Mouse (Mus musculus) lung, postnatal 0 days (tissue): Measurements from ENCODE around the gene Adamts17. TPM values are rescaled to one million over a fixed set of nuclear protein-coding genes. Genes with fewer than 3 reads are reported as not detected.
A peak's percentile ranks its signal among the peaks of the same experiment; 100 is the strongest.

Experiments used
- ATAC-seq: fragments of 200-750 bp; cut with Nextera tagmentation; 2 replicates; pipeline ENCODE4 v1.8.0; 2017; ENCODE audit warnings: moderate library complexity
- DNase-seq: peaks from one replicate; pipeline ENCODE4 v3.0.0-alpha.2; 2016; ENCODE audit warnings: low spot score
- H3K27ac ChIP-seq: fragments of 300-500 bp; sonication (generic); 2 replicates; pipeline ENCODE4 v1.5.1; 2014; ENCODE audit warnings: antibody characterized with exemption, mild to moderate bottlenecking, low read length, mixed read lengths
- H3K27me3 ChIP-seq: fragments of 300-500 bp; sonication (generic); replicated peaks from 2 replicates; pipeline ENCODE4 v1.6.1; 2014; ENCODE audit warnings: low read length, mixed read lengths; ENCODE audit not compliant: insufficient read depth
- H3K36me3 ChIP-seq: fragments of 300-500 bp; sonication (generic); 2 replicates; pipeline ENCODE4 v1.6.1; 2014; ENCODE audit warnings: low read length, mixed read lengths; ENCODE audit not compliant: insufficient read depth
- H3K4me1 ChIP-seq: fragments of 300-500 bp; sonication (generic); 2 replicates; pipeline ENCODE4 v1.6.1; 2014; ENCODE audit warnings: antibody characterized with exemption, low read depth, low read length, mixed read lengths; ENCODE audit not compliant: insufficient read depth
- H3K4me2 ChIP-seq: fragments of 300-500 bp; sonication (generic); replicated peaks from 2 replicates; pipeline ENCODE4 v1.6.1; 2014; ENCODE audit warnings: low read depth, mild to moderate bottlenecking, low read length, moderate library complexity, mixed read lengths
- H3K4me3 ChIP-seq: fragments of 300-500 bp; sonication (generic); 2 replicates; pipeline ENCODE4 v1.5.1; 2014; ENCODE audit warnings: low read depth, low read length
- H3K9ac ChIP-seq: fragments of 300-500 bp; sonication (generic); replicated peaks from 2 replicates; pipeline ENCODE4 v1.6.1; 2014; ENCODE audit warnings: low read depth, mild to moderate bottlenecking
- H3K9me3 ChIP-seq: fragments of 300-500 bp; sonication (generic); 2 replicates; pipeline ENCODE4 v1.6.1; 2016; ENCODE audit warnings: low read length, mixed read lengths
- CTCF ChIP-seq: IDR thresholded peaks from 2 replicates; pipeline ENCODE4 v1.5.1; 2016; ENCODE audit warnings: antibody characterized with exemption, mild to moderate bottlenecking
- EP300 ChIP-seq: IDR thresholded peaks from 2 replicates; pipeline ENCODE4 v1.6.1; 2016; ENCODE audit warnings: antibody characterized with exemption, mild to moderate bottlenecking, control low read depth
- WGBS: fragments of 180-500 bp; shearing (Covaris S2); extraction: QIAGEN DNeasy Blood & Tissue Kit; methylation state at CpG from one replicate; pipeline ENCODE4 v1.1.7; 2014; 5-methylcytosine and 5-hydroxymethylcytosine counted together
- polyA plus RNA-seq: library from polyadenylated mRNA; unstranded; fragments of >200 nt; fragmentation: Nextera tagmentation; extraction: Ambion mirVana; gene quantifications from 2 replicates; pipeline ENCODE4 v1.2.1, GENCODE M21; 2015

The Adamts17 gene
- polyA plus RNA-seq, 1 experiment from 2014 or later, result 14.5 TPM

- 52% methylated on average over 6 of the region's 6 CpGs for WGBS
- DNase-seq, result peak; percentile 33
- Histone ChIP-seq H3K4me2 (no peak overlapping the region), H3K4me1 (no peaks in the 10 kb centered on the region), H3K4me3 (no peak overlapping the region), H3K27ac (no peak overlapping the region), H3K27me3 (no peaks in the 10 kb centered on the region), H3K9me3 (no peaks in the 10 kb centered on the region), H3K9ac (no peak overlapping the region), H3K36me3 (no peaks in the 10 kb centered on the region)
- peak; percentile 66 for ATAC-seq
- TF ChIP-seq CTCF (no peak), EP300 (no peak)
Measured at GRCm38 (mm10) chr7:67087759-67088158, 248.2 kb downstream of the Adamts17 start.

- TF ChIP-seq CTCF, result no peak
- no peak for TF ChIP-seq EP300
- H3K27ac ChIP-seq, result no peak overlapping the region
- ATAC-seq (no peak), DNase-seq (no peak)
- H3K9ac ChIP-seq, result no peak overlapping the region
- H3K4me2 ChIP-seq, result no peak overlapping the region
- no peaks in the 10 kb centered on the region for H3K4me1 ChIP-seq
- H3K27me3 ChIP-seq, result no peaks in the 10 kb centered on the region
- H3K4me3 ChIP-seq, result no peak overlapping the region
- no peaks in the 10 kb centered on the region for H3K36me3 ChIP-seq
- no peaks in the 10 kb centered on the region for H3K9me3 ChIP-seq
- 75% methylated on average over 2 of the region's 2 CpGs for WGBS
Measured at GRCm38 (mm10) chr7:67097096-67097495, 257.6 kb downstream of the Adamts17 start.

- TF ChIP-seq CTCF, result no peak
- TF ChIP-seq EP300, result no peak
- Histone ChIP-seq H3K27me3 (no peaks in the 10 kb centered on the region), H3K4me1 (no peaks in the 10 kb centered on the region), H3K9ac (no peak overlapping the region), H3K36me3 (no peaks in the 10 kb centered on the region), H3K4me2 (no peak overlapping the region), H3K4me3 (no peak overlapping the region), H3K27ac (no peak overlapping the region), H3K9me3 (no peaks in the 10 kb centered on the region)
- 54% methylated on average over 3 of the region's 3 CpGs for WGBS
- no peak for DNase-seq
- no peak for ATAC-seq
Measured at GRCm38 (mm10) chr7:67101418-67101973, 262.0 kb downstream of the Adamts17 start.

GRCm38 (mm10) chr7:67110551-67111159 is 271.1 kb downstream of the Adamts17 start:
- H3K4me2 ChIP-seq, result no peak overlapping the region
- H3K9me3 ChIP-seq, result no peaks in the 10 kb centered on the region
- H3K4me1 ChIP-seq, result no peaks in the 10 kb centered on the region
- no peak overlapping the region for H3K27ac ChIP-seq
- ATAC-seq (no peak), DNase-seq (no peak)
- no peaks in the 10 kb centered on the region for H3K27me3 ChIP-seq
- TF ChIP-seq EP300, result no peak
- TF ChIP-seq CTCF, result no peak
- H3K4me3 ChIP-seq, result no peak overlapping the region
- WGBS, result 86% methylated on average over 12 of the region's 12 CpGs
- no peaks in the 10 kb centered on the region for H3K36me3 ChIP-seq
- H3K9ac ChIP-seq, result no peak overlapping the region

- ATAC-seq (no peak), DNase-seq (no peak)
- H3K4me1 ChIP-seq, result no peaks in the 10 kb centered on the region
- H3K4me2 ChIP-seq, result no peak overlapping the region
- 70% methylated on average over 14 of the region's 14 CpGs for WGBS
- no peaks in the 10 kb centered on the region for H3K27me3 ChIP-seq
- H3K9me3 ChIP-seq, result no peaks in the 10 kb centered on the region
- H3K36me3 ChIP-seq, result no peaks in the 10 kb centered on the region
- no peak overlapping the region for H3K27ac ChIP-seq
- TF ChIP-seq EP300 (no peak), CTCF (no peak)
- H3K9ac ChIP-seq, result no peak overlapping the region
- H3K4me3 ChIP-seq, result no peak overlapping the region
Measured at GRCm38 (mm10) chr7:67112495-67113216, 273.1 kb downstream of the Adamts17 start.

GRCm38 (mm10) chr7:67114056-67114455 is 274.5 kb downstream of the Adamts17 start:
- H3K4me3 ChIP-seq, result no peak overlapping the region
- H3K4me2 ChIP-seq, result no peak overlapping the region
- H3K4me1 ChIP-seq, result no peaks in the 10 kb centered on the region
- H3K27me3 ChIP-seq, result no peaks in the 10 kb centered on the region
- no peaks in the 10 kb centered on the region for H3K36me3 ChIP-seq
- ATAC-seq, result peak; percentile 38; the same call in 1 of the 2 replicates
- H3K9me3 ChIP-seq, result no peaks in the 10 kb centered on the region
- TF ChIP-seq EP300 (no peak), CTCF (no peak)
- no peak overlapping the region for H3K9ac ChIP-seq
- no peak overlapping the region for H3K27ac ChIP-seq
- 97% methylated on average over 3 of the region's 3 CpGs for WGBS
- peak; percentile 30 for DNase-seq
